ENCODE assay signal across 16 mouse cellular contexts in the genomic region with DNA sequence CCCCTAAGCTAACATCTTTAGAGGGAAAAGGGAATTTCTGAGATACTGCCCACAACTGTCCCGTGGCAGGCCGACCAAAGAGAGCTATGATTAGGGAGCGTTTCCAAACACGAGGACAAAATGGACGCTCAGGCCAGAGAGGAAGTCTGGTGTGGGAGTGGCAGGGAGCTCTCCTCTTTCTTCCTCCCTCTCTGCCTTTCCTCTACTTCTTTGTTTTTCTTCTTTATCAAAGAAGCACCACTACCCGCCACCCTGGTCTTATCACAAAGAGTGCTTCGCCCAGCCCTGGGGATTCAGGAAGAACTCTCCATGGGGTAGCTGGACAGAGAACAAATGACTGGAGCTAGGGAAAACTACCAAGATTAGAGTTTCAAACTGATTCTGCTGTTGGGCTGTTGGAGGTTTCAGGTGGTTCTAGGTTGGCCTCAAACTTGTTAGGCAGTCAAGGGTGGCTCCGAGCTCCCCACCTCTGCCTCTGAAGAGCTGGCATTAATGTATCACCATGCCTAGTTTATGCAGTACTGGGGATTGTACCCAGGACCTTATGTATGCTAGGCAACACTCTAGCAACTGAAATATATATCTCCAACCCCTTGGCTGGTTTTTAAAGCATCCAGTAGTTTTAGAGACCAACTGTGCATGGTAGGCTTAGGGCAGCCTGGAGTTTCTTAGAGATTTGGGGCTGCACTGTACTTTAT. TPM values are rescaled to one million over a fixed set of nuclear protein-coding genes. Genes with fewer than 3 reads are reported as not detected.
DNase-seq lines count a peak whose midpoint lies in the region; ATAC-seq lines count a peak whose summit lies in the region.
"Had no signal": no experiment of that assay in that cellular context is flagged by ENCODE, and none has a peak within 500 bp of the region (broad histone marks: within the 10 kb centered on the region; RNA-seq: fewer than 3 reads in every experiment).

No protein-coding gene starts in this region.

- no peak overlapping the region for H3K4me3 ChIP-seq in heart, embryonic 14.5 days (ENCODE audit: control insufficient read depth in 1 of 2, insufficient read depth in 1 of 2, low read depth in 1 of 2, low read length in 2 of 2)
- H3K4me3 ChIP-seq in intestine, embryonic 15.5 days (replicated peaks) = no peak overlapping the region
- no peak overlapping the region for H3K4me3 ChIP-seq in midbrain, embryonic 13.5 days (replicated peaks)
- H3K4me3 ChIP-seq in forebrain, embryonic 14.5 days (ENCODE audit: low read depth, low read length) = no peak overlapping the region
- H3K4me3 ChIP-seq: embryonic facial prominence, embryonic 12.5 days; hindbrain, embryonic 10.5 days had no signal

- DNase-seq in heart, postnatal 10 days = no peak
- DNase-seq in R1 (ENCODE audit: low read depth, low spot score) = peak; percentile 24
- no peak for DNase-seq in gastrocnemius, postnatal 25 days
- no peak for DNase-seq in forebrain, embryonic 14.5 days (ENCODE audit: low spot score)
- DNase-seq: cerebellum, postnatal 25 days; gastrocnemius, postnatal 10 days had no signal

- no peak overlapping the region for H3K4me2 ChIP-seq in heart, embryonic 14.5 days (ENCODE audit: low read length)
- no peak overlapping the region for H3K4me2 ChIP-seq in intestine, embryonic 15.5 days (replicated peaks)
- H3K4me2 ChIP-seq in midbrain, embryonic 13.5 days (replicated peaks) = no peak overlapping the region
- H3K4me2 ChIP-seq in forebrain, embryonic 14.5 days (ENCODE audit: low read length) = no peak overlapping the region
- H3K4me2 ChIP-seq: embryonic facial prominence, embryonic 12.5 days had no signal

- intact Hi-C loops in heart, postnatal 10 days (cut with DNase I) = no loop called here

- peaks cover 0 to 3% of the 10 kb centered on the region in 2 experiments; a peak in 2 of 4 replicates for H3K4me1 ChIP-seq in heart, embryonic 14.5 days (ENCODE audit: control insufficient read depth in 2 of 2, insufficient read depth in 2 of 2, low read length in 2 of 2)
- peaks cover 6% of the 10 kb centered on the region for H3K4me1 ChIP-seq in intestine, embryonic 15.5 days (replicated peaks)
- no peaks in the 10 kb centered on the region for H3K4me1 ChIP-seq in midbrain, embryonic 13.5 days (replicated peaks)
- no peaks in the 10 kb centered on the region for H3K4me1 ChIP-seq in forebrain, embryonic 14.5 days (ENCODE audit: control insufficient read depth, insufficient read depth, low read length)
- H3K4me1 ChIP-seq: embryonic facial prominence, embryonic 12.5 days; hindbrain, embryonic 10.5 days had no signal

- H3K27me3 ChIP-seq in heart, embryonic 14.5 days (ENCODE audit: control insufficient read depth, insufficient read depth, low read length) = no peaks in the 10 kb centered on the region
- H3K27me3 ChIP-seq in intestine, embryonic 15.5 days (replicated peaks) = no peaks in the 10 kb centered on the region
- H3K27me3 ChIP-seq in midbrain, embryonic 13.5 days = no peaks in the 10 kb centered on the region
- no peaks in the 10 kb centered on the region for H3K27me3 ChIP-seq in forebrain, embryonic 14.5 days (replicated peaks; ENCODE audit: control insufficient read depth, insufficient read depth, low read length)
- H3K27me3 ChIP-seq: embryonic facial prominence, embryonic 12.5 days had no signal

- WGBS in heart, embryonic 14.5 days = 52% methylated on average over 8 of the region's 8 CpGs
- whole genome bisulfite sequencing in intestine, embryonic 15.5 days = 74% methylated on average over 8 of the region's 8 CpGs
- whole genome bisulfite sequencing in midbrain, embryonic 13.5 days = 82% methylated on average over 8 of the region's 8 CpGs
- WGBS in forebrain, embryonic 14.5 days = 83% methylated on average over 8 of the region's 8 CpGs

- no peak overlapping the region for H3K9ac ChIP-seq in heart, embryonic 14.5 days (ENCODE audit: low read length)
- no peak overlapping the region for H3K9ac ChIP-seq in intestine, embryonic 15.5 days
- H3K9ac ChIP-seq in midbrain, embryonic 13.5 days (replicated peaks) = no peak overlapping the region
- no peak overlapping the region for H3K9ac ChIP-seq in forebrain, embryonic 14.5 days (ENCODE audit: low read length)
- H3K9ac ChIP-seq: embryonic facial prominence, embryonic 12.5 days had no signal

- H3K36me3 ChIP-seq in heart, embryonic 14.5 days (ENCODE audit: control insufficient read depth, insufficient read depth, low read length) = no peaks in the 10 kb centered on the region
- no peaks in the 10 kb centered on the region for H3K36me3 ChIP-seq in intestine, embryonic 15.5 days
- no peaks in the 10 kb centered on the region for H3K36me3 ChIP-seq in midbrain, embryonic 13.5 days
- H3K36me3 ChIP-seq in forebrain, embryonic 14.5 days (ENCODE audit: control insufficient read depth, insufficient read depth, low read length) = no peaks in the 10 kb centered on the region
- H3K36me3 ChIP-seq: embryonic facial prominence, embryonic 12.5 days; hindbrain, embryonic 10.5 days had no signal

- 0 out of 2 replicates have a peak, but pooled peaks have one; percentile 40 for ATAC-seq in heart, embryonic 14.5 days (ENCODE audit: insufficient number of reproducible peaks, insufficient read depth, low FRiP score, low read depth)
- ATAC-seq in intestine, embryonic 15.5 days = peak; percentile 13
- ATAC-seq in megakaryocyte, adult 5-6 weeks (ENCODE audit: poor library complexity, severe bottlenecking) = peak; percentile 50
- ATAC-seq in midbrain, embryonic 13.5 days = no peak
- ATAC-seq in forebrain, embryonic 14.5 days = no peak
- ATAC-seq: forebrain, embryonic 16.5 days had no signal

- H3K9me3 ChIP-seq in heart, embryonic 14.5 days (ENCODE audit: control insufficient read depth, low read length) = no peaks in the 10 kb centered on the region
- H3K9me3 ChIP-seq in intestine, embryonic 15.5 days = no peaks in the 10 kb centered on the region
- H3K9me3 ChIP-seq in midbrain, embryonic 13.5 days = no peaks in the 10 kb centered on the region
- no peaks in the 10 kb centered on the region for H3K9me3 ChIP-seq in forebrain, embryonic 14.5 days (replicated peaks; ENCODE audit: control insufficient read depth, low read length)
- H3K9me3 ChIP-seq: embryonic facial prominence, embryonic 12.5 days; hindbrain, embryonic 10.5 days had no signal

- peak overlapping the region in 1 of 2 experiments; percentile 30; a peak in 2 of 4 replicates for H3K27ac ChIP-seq in heart, embryonic 14.5 days (replicated peaks in 1 of 2; ENCODE audit: control insufficient read depth in 1 of 2, insufficient read depth in 1 of 2, low read depth in 2 of 2, low read length in 2 of 2)
- peak overlapping the region; percentile 54; the same call in 1 of the 2 replicates for H3K27ac ChIP-seq in intestine, embryonic 15.5 days
- no peak overlapping the region for H3K27ac ChIP-seq in midbrain, embryonic 13.5 days
- H3K27ac ChIP-seq in forebrain, embryonic 14.5 days (ENCODE audit: low read depth, low read length) = no peak overlapping the region
- H3K27ac ChIP-seq: embryonic facial prominence, embryonic 12.5 days; hindbrain, embryonic 10.5 days had no signal

RNA-seq across cellular contexts. Expression of a gene that starts 12.5 kb away (rescaled TPM):
- polyA plus RNA-seq in heart, embryonic 14.5 days (2014; fragmentation: Nextera tagmentation; extraction: Ambion mirVana) = not detected in 2 replicates
- total RNA-seq in heart, postnatal 10 days (2021) = not detected
- not detected in 2 replicates for polyA plus RNA-seq in intestine, embryonic 15.5 days (2015; fragmentation: Nextera tagmentation; extraction: Ambion mirVana)
- total RNA-seq in megakaryocyte, adult 5-6 weeks (2015) = not detected in 2 replicates
- total RNA-seq in megakaryocyte, adult 5-6 weeks (2017) = not detected in 2 replicates
- not detected in 2 replicates for polyA plus RNA-seq in midbrain, embryonic 13.5 days (2015; fragmentation: Nextera tagmentation; extraction: Ambion mirVana)
- not detected for total RNA-seq in gastrocnemius, postnatal 25 days (2021)
- polyA plus RNA-seq in forebrain, embryonic 14.5 days (2014; fragmentation: Nextera tagmentation; extraction: Ambion mirVana) = not detected in 2 replicates
- total RNA-seq: gastrocnemius, postnatal 10 days; left cerebral cortex, postnatal 10 days had no signal
- polyA plus RNA-seq: C2C12; embryonic facial prominence, embryonic 12.5 days; forebrain, embryonic 16.5 days; hindbrain, embryonic 10.5 days; kidney, adult 2 months had no signal

RNA-seq across cellular contexts. Expression of a gene that starts 28.9 kb away (rescaled TPM):
- polyA plus RNA-seq in heart, embryonic 14.5 days (2014; fragmentation: Nextera tagmentation; extraction: Ambion mirVana) = not detected in 2 replicates
- not detected for total RNA-seq in heart, postnatal 10 days (2021)
- polyA plus RNA-seq in intestine, embryonic 15.5 days (2015; fragmentation: Nextera tagmentation; extraction: Ambion mirVana) = not detected in 2 replicates
- not detected in 2 replicates for total RNA-seq in megakaryocyte, adult 5-6 weeks (2015)
- not detected in 2 replicates for total RNA-seq in megakaryocyte, adult 5-6 weeks (2017)
- not detected in 2 replicates for polyA plus RNA-seq in midbrain, embryonic 13.5 days (2015; fragmentation: Nextera tagmentation; extraction: Ambion mirVana)
- total RNA-seq in gastrocnemius, postnatal 25 days (2021) = not detected
- polyA plus RNA-seq in forebrain, embryonic 14.5 days (2014; fragmentation: Nextera tagmentation; extraction: Ambion mirVana) = not detected in 2 replicates
- total RNA-seq: gastrocnemius, postnatal 10 days; left cerebral cortex, postnatal 10 days had no signal
- polyA plus RNA-seq: C2C12; forebrain, embryonic 16.5 days; hindbrain, embryonic 10.5 days; kidney, adult 2 months had no signal

RNA-seq across cellular contexts. Expression of a gene that starts 51.5 kb away (rescaled TPM):
- 31.9 and 32.8 TPM in 2 replicates for polyA plus RNA-seq in heart, embryonic 14.5 days (2014; fragmentation: Nextera tagmentation; extraction: Ambion mirVana)
- total RNA-seq in heart, postnatal 10 days (2021) = 10 to 100 TPM; 37.4 to 41.6 TPM
- 124 and 131 TPM in 2 replicates for polyA plus RNA-seq in intestine, embryonic 15.5 days (2015; fragmentation: Nextera tagmentation; extraction: Ambion mirVana)
- total RNA-seq in megakaryocyte, adult 5-6 weeks (2015) = 31.1 and 38.0 TPM in 2 replicates
- total RNA-seq in megakaryocyte, adult 5-6 weeks (2017) = 81.2 and 102 TPM in 2 replicates
- polyA plus RNA-seq in midbrain, embryonic 13.5 days (2015; fragmentation: Nextera tagmentation; extraction: Ambion mirVana) = 14.5 and 14.6 TPM in 2 replicates
- total RNA-seq in gastrocnemius, postnatal 25 days (2021) = 10 to 100 TPM; 38.7 to 43.5 TPM
- polyA plus RNA-seq in forebrain, embryonic 14.5 days (2014; fragmentation: Nextera tagmentation; extraction: Ambion mirVana) = 10.6 and 11.1 TPM in 2 replicates

RNA-seq across cellular contexts. Expression of a gene that starts 51.6 kb away (rescaled TPM):
- not detected in 2 replicates for polyA plus RNA-seq in heart, embryonic 14.5 days (2014; fragmentation: Nextera tagmentation; extraction: Ambion mirVana)
- total RNA-seq in heart, postnatal 10 days (2021) = not detected
- 31.1 and 36.0 TPM in 2 replicates for polyA plus RNA-seq in intestine, embryonic 15.5 days (2015; fragmentation: Nextera tagmentation; extraction: Ambion mirVana)
- not detected in 2 replicates for total RNA-seq in megakaryocyte, adult 5-6 weeks (2015)
- not detected in 2 replicates for total RNA-seq in megakaryocyte, adult 5-6 weeks (2017)
- polyA plus RNA-seq in midbrain, embryonic 13.5 days (2015; fragmentation: Nextera tagmentation; extraction: Ambion mirVana) = not detected in 2 replicates
- not detected for total RNA-seq in gastrocnemius, postnatal 25 days (2021)
- polyA plus RNA-seq in forebrain, embryonic 14.5 days (2014; fragmentation: Nextera tagmentation; extraction: Ambion mirVana) = not detected in 2 replicates
- total RNA-seq: gastrocnemius, postnatal 10 days; left cerebral cortex, postnatal 10 days had no signal
- polyA plus RNA-seq: C2C12; embryonic facial prominence, embryonic 12.5 days; kidney, adult 2 months had no signal

Comparison
In these comparisons a context has a peak if more than half of its experiments do, and no peak if none do; other contexts are left out.
1. ATAC-seq: peak in heart, embryonic 14.5 days (single experiment), intestine, embryonic 15.5 days (single experiment) and megakaryocyte, adult 5-6 weeks (single experiment); none in midbrain, embryonic 13.5 days (single experiment) and forebrain, embryonic 14.5 days (single experiment).